Mouse (Mus musculus): ENCODE results near the gene Elp4. TPM values are rescaled to one million over a fixed set of nuclear protein-coding genes. Genes with fewer than 3 reads are reported as not detected.

Elp4 gene
- polyA plus RNA-seq, 1 experiment = 7.1 TPM

DNA sequence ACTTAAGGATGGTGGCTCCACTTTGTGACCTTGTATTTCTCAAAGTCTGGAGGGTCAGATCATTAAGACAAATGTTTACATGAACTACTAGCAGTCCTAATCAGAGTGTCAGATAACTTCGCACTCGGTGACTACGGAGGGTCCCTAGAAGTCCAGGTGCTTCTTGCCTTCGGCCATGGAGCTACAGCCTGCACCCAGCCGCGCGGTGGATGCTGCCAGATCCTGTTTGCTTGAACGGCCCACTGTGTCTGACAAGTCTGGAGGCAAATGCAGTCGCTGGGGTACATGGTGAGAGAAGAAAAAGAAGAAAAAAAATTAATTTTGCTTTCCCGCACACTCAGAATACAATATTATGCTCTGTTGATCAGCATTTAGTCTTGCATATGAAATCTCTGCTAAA is 201.8 kb downstream of the Elp4 start:
- no peak for TF ChIP-seq GATA1 (IDR thresholded peaks at IDR 0.05; ENCODE audit: low read length)

DNA sequence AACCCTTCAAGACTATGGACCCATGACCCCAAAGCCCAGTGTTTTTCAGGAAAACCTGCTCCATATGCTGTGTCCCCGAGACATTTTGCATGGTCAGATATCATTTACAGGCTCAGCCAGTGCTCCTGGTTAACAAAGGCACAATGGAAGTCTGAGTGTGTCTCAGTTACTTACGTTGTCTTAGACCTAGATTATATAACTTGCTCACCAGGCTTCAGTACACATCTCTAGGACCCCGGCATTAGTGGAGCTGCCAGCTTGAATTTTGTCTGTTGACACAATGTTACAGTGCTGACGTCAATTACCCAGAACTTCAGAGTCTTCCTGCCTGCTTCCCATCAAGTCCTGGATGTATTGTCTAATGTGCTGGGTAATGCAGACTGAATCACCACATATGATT is 202.6 kb downstream of the Elp4 start:
- TF ChIP-seq GATA1 (IDR thresholded peaks at IDR 0.05; ENCODE audit: low read length) = no peak

DNA sequence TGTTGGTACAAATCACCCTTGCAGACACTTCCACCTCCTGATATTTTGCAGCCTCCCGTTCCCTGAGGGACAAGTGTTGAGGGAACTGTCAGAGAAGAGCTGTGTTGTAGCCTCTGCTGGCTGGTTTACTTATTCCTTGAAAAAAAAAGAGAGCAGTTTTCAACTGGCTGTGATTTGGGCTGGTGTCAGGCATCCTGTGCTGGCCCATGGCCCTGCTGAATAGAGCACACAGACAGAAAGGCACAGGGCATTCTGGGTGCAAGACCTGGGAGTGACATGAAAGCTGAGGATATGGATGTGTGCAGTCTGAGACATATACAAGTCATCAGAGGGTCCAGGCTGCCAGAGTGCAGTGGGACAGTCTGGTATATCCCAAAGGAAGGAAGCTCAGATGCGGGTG is 205.7 kb downstream of the Elp4 start:
- TF ChIP-seq GATA1 (IDR thresholded peaks at IDR 0.05; ENCODE audit: low read length) = no peak

DNA sequence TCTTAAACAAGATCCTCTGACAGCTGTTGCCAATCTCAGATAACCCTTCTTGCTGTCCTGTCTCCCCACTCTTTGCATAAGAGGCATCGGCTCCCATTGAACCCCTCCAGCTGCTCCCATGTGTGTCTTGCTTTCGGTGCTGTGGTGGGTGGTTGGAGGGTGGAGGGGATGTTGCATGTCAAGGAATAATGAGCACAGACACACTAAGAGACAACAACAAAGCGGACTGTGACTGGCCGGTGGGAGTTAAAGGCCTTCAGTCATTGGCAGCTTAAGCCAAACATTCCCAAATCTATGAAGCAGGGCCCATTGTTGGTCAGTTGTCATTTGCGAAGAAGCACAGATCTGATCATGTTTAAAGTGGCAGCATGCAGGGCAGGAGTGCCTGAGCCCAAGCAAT is 206.6 kb downstream of the Elp4 start:
- TF ChIP-seq GATA1 (IDR thresholded peaks at IDR 0.05; ENCODE audit: low read length) = no peak

DNA sequence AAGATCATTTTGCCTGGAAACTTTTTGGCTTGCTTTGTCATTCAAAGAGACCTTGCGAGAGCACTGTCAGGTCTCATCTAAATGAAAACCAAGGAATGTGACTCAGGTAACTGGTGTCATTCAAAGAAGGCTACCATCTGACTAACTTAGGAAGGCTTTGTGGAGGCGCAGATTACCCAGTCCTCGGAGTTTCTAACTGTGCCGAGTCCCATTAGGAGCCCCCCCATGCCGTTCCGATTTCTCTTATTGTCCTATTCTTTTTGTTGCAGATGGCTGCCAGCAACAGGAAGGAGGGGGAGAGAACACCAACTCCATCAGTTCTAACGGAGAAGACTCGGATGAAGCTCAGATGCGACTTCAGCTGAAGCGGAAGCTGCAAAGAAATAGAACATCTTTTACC is 213.1 kb downstream of the Elp4 start:
- TF ChIP-seq GATA1 (IDR thresholded peaks at IDR 0.05; ENCODE audit: low read length) = no peak

DNA sequence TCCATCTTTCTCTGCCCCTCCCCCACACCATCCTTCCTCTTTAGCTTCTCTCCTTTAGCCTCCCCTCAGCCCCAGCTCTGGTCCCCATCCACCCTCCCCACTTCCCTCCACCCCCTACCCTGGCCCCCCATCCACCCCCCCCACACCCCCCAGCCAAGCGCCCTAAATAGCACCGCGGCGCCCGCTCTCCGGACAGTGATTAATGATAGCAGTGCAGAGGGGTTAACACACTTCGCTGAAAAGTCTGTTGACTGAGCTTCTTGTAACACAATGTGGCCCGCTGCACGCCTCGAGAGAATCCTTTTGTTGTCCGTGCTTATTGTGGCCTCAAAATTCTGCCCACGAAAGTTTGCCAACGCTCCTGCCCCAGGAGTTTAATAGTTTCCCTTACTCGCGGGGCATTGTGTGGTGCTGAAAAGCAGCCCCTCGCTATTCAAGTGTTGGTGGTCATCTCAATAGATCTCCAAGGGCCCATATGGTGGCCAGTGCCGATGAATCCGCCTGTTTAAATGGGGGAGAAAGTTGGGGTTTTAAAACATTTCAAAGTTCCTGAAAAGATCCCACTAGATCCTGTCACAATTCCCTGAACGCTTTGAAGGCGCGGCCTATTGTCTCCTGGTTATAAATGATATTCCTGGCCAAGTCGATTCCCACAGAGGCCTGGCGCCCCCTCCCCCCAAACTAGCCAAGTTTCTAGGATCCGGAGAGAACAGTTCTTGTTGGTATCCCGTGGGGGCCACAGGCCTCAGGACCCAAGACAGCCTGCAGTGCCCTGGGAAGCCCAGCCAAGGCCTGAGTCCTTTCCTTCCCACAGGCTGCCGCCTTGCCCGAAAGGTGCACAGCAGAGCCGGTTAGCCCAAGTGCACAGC is 214.4 kb downstream of the Elp4 start:
- no peak for TF ChIP-seq GATA1 (IDR thresholded peaks at IDR 0.05; ENCODE audit: low read length)

DNA sequence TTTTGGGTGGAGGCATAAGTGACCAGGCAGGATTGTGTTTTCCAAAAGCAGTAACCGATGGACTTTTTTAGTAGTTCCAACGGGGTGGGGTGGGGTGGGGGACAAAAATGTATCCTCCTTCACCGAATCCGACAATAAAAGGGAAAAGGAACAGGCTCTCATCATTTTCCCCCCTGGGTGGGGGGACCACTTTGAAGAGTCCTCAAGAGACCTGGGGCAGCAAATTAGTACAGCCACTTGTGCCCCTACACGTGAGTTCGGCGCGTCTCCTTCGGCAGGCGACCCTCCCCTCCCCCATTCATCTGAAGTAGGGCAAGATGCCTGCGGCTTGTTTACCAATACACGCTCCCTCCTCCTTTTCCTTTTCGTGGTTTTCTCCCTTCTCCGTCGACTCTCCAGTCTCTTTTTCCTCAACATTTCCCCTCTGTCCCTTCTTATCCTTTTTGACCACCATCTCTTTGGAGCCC is 215.0 kb downstream of the Elp4 start:
- TF ChIP-seq GATA1 (IDR thresholded peaks at IDR 0.05; ENCODE audit: low read length) = no peak

DNA sequence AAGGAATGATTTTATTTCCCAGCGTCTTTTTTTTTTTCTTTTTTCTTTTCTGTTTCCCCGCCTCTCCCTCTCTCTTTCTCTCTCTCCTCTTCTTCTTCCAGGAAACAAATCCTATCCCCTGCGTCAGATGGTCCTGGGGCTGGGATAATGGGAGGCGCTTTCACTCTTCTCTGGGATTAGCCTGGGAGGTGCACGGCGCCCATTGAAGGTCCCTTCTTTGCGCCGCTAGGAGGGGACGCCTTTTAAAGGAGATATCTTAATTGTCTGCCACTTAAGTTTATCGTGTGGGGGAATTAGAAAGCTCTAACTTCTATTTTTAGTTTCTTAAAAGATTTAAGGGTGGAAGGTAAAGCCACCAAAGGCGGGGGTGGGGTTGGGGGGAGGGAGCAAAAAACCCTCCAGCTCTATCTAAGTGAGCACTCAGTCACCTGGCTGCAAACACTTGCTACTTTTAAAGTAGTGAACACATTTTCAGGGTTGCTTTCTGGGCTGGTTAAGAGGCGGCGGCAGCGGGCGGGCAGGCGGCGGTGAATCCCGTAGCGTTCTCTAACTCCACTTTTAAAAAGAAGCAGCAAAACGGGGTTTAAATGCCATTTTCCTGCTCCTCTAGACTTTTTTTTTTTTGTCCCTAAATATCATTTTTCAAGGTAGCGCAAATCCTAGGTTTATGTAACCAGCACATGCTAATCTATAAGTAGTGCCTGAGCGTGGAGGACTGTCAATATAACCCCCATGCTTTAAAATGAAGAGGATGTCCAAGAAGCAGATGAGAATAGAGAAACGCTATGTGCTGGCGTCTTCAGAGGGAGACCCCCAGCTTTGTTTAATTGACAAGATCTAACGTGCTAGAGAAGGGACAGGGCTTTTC is 215.7 kb downstream of the Elp4 start:
- TF ChIP-seq GATA1 (IDR thresholded peaks at IDR 0.05; ENCODE audit: low read length) = no peak

DNA sequence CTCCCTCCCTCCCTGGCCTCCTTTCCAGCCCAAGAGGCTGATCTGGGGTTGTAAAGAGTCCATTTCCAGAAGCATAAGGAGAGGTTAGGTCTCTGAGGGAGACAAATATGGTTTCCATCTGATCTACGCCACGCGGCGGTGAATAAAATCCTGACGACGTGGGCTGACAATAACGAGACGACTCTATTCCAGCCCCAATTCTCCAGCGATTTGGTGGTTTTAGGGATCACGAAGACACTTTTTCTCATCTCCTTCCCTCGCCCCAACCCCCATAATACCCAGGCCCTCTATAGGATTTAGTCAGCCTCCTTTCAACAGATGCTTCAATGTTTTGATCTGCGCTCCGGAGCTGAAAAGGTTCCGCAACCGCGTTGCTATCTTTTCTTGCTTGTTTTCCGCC is 216.4 kb downstream of the Elp4 start:
- no peak for TF ChIP-seq GATA1 (IDR thresholded peaks at IDR 0.05; ENCODE audit: low read length)

DNA sequence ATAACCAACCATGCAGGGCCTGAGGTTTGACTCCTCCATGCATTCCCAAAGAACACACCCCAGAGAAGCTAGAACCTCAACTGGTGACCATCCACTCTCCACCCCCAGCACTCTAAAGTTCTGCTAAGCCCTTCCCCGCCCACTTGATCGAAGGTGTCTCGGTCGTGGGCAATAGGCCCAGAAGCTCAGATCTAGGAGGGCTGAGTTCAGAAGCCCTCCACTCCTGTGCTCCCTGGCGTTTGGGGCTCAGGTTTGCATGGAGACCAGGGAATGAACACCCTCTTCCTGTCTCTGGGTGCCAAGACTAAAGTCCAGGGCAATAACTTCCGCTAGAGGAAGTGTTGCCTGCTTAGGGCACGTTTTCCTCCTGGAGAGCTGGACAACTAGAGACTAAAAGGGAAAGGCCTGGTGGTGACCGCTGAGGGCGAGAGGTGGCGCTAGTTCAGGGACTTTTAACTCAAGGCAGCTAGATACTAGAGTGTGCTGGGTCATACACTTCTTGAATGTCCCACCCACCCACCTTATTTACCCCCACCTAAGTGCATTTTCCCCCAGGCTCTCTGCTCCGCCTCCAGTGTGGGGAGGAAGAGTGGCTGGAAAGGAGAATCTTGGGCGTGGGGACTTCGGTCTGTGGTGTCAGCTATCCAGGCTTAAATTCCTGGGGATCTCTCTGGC is 216.9 kb downstream of the Elp4 start:
- no peak for TF ChIP-seq GATA1 (IDR thresholded peaks at IDR 0.05; ENCODE audit: low read length)

DNA sequence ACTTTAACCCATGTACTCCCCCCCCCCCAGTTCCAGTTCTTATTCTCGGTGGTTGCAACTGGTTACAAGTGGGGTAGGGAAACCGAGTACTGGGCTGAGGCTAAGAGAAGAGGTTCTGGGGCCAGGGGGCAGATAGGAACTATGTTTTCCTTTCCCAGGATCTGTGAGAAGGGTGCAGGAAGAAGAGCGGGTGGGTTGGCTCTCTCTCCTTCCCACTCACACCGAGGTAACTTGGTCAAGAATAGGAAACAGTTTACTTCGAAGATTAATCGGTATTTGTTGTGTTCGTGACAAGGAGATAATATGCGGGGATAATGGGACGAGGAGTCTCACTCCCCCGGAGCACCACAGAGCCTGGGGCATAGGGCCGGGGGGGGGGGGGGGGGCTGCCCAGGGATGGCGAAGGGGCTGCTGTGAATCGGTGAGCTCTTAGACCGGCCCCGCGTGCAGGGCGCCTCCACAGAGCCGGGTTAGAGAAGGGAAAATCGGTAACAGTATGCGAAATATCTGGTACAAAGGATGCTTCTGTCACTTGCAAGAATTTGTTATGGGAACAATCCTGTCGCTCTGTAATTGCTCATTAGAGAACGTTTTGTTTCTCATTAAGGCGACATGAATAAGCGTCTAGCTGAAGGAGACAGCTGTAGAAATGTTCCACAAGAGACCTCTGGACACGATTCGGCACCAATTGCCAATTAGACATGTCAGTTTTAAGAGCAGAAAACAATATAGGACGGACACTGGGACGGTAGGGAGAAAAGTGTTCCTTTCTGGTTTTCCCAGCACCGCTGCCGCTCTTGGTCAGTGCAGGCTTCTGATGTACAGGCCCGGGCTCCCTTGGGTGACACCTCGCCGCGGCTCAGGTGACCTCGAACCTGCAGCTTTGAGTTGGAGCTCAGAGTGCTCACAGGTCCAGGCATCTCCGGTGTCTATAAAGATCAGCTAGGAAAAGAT is 217.7 kb downstream of the Elp4 start:
- TF ChIP-seq GATA1 (IDR thresholded peaks at IDR 0.05; ENCODE audit: low read length) = no peak

DNA sequence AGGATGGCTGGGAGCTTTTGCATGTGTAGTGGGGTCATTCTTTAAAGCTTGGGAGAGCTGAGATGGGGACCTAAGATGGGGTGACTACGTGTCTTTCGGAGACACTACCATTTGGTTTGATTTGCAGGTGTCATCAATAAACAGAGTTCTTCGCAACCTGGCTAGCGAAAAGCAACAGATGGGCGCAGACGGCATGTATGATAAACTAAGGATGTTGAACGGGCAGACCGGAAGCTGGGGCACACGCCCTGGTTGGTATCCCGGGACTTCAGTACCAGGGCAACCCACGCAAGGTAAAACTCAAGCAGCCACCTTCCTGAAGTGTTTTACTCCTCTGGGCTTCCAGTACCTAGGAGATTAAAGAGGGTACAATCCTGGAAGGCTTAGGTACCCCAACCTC is 218.7 kb downstream of the Elp4 start:
- TF ChIP-seq GATA1 (IDR thresholded peaks at IDR 0.05; ENCODE audit: low read length) = no peak

DNA sequence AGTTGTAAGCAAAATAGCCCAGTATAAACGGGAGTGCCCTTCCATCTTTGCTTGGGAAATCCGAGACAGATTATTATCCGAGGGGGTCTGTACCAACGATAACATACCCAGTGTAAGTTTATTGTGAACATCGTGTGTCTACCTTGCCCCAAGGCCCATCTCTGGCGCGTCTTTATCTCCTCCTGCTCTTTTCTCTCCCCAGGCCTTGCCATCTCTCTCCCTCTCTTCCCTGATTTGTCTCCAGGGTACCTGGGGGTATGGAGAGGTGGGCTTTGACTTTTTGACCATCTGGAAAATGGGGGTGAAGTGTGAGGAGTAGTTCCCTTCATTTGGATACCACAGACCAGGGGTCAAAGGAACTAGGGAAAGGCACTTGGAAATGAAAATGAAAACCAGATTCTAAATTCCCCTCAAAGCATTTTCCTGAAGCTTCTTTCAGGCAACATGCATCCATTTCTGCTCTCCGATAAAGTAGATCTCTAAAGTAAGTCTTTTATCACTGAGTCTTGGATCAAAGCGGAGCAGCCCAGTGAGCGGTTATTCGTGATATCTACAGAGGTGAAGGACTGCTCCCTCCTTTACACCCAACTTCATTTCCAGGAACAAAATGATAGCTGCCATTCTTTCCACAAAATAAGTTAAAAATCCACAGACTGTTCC is 219.2 kb downstream of the Elp4 start:
- TF ChIP-seq GATA1 (IDR thresholded peaks at IDR 0.05; ENCODE audit: low read length) = no peak

DNA sequence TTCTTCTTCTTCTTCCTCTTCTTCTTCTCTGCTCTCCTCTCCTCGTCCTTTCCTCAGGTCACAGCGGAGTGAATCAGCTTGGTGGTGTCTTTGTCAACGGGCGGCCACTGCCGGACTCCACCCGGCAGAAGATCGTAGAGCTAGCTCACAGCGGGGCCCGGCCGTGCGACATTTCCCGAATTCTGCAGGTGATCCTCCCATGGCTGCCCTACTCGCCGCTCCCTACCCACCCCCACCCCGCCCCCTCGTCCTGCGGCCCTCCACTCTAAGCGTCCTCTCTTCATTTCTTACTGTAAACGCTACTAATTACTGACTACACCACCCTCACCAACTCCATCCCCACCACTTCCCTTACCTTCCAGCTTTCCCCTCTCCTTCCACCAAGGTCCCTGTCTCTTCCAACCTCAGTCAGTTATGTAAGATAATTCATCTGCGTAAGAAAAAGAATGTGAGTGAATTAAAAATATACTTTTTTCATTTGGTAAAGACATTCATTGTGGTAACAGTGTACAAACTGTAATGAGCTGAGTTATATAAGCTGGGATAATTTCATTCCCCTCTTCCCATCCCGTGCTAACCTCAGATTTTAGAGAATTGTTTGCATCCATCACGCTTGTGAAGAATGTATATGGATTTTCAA is 220.5 kb downstream of the Elp4 start:
- no peak for TF ChIP-seq GATA1 (IDR thresholded peaks at IDR 0.05; ENCODE audit: low read length)
